Comparison of ENCODE assay signal across 8 mouse cellular contexts in the genomic region with DNA sequence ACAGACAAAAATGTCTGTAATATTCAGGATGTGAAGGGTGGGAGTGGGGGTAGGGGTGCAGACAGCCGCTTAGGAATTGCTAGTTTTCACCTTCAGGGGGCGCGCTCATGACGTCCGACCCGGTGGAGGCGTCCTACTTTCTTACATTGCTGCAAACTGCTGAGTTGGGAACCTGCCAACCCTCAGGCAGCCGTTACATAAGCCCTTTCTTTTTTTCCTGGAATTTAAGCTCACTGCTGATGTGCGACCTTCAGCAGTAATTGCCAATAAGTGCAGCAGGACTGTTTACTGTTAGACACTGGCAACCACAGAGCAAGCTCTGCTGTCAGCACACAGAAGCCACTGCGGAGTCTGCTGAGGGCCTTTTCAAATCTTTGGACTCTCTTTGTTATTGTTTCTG.
A peak's percentile ranks its signal among the peaks of the same experiment; 100 is the strongest.
DNase-seq lines count a peak whose midpoint lies in the region; ATAC-seq and TF ChIP-seq lines count a peak whose summit lies in the region.

No protein-coding gene starts in this region.

- no peak overlapping the region for H3K27ac ChIP-seq in bone marrow, adult 2 months (ENCODE audit: control insufficient read depth, insufficient read depth, low read depth, low read length, poor library complexity)
- peak overlapping the region; percentile 28 for H3K27ac ChIP-seq in embryonic fibroblast, embryonic 13.5 days (ENCODE audit: insufficient read depth, low read length)
- H3K27ac ChIP-seq in heart, embryonic 12.5 days (ENCODE audit: poor library complexity, severe bottlenecking), result peak overlapping the region; percentile 44; the same call in 1 of the 2 replicates
- no peak overlapping the region for H3K27ac ChIP-seq in kidney, embryonic 16.5 days (ENCODE audit: low read length)

- no peak overlapping the region for H3K9ac ChIP-seq in heart, embryonic 12.5 days
- no peak overlapping the region for H3K9ac ChIP-seq in kidney, embryonic 16.5 days (replicated peaks; ENCODE audit: low read length)

- no peak overlapping the region for H3K4me3 ChIP-seq in bone marrow, adult 2 months (replicated peaks; ENCODE audit: control insufficient read depth, low read depth, low read length)
- no peak overlapping the region for H3K4me3 ChIP-seq in embryonic fibroblast, embryonic 13.5 days (ENCODE audit: insufficient read depth, low read length)
- H3K4me3 ChIP-seq in heart, embryonic 12.5 days, result no peak overlapping the region
- H3K4me3 ChIP-seq in kidney, embryonic 16.5 days (ENCODE audit: low read length), result no peak overlapping the region

- ATAC-seq in heart, embryonic 12.5 days (ENCODE audit: insufficient number of reproducible peaks, low FRiP score), result peak; percentile 77
- ATAC-seq in kidney, embryonic 16.5 days (ENCODE audit: low FRiP score, low TSS enrichment), result peak; percentile 90
- peak; percentile 54 for ATAC-seq in monocyte, adult 5-6 weeks (replicated peaks; ENCODE audit: insufficient number of reproducible peaks, low FRiP score, low TSS enrichment, poor library complexity, severe bottlenecking)

- H3K9me3 ChIP-seq in heart, embryonic 12.5 days (replicated peaks), result no peaks in the 10 kb centered on the region
- no peaks in the 10 kb centered on the region for H3K9me3 ChIP-seq in kidney, embryonic 16.5 days (ENCODE audit: low read length)

- H3K4me1 ChIP-seq in bone marrow, adult 2 months (ENCODE audit: control insufficient read depth, insufficient read depth, low read length), result no peaks in the 10 kb centered on the region
- 0 out of 2 replicates have a peak, but pooled peaks cover 4% of the 10 kb centered on the region for H3K4me1 ChIP-seq in embryonic fibroblast, embryonic 13.5 days (ENCODE audit: control insufficient read depth, insufficient read depth, low read length)
- H3K4me1 ChIP-seq in heart, embryonic 12.5 days (replicated peaks), result peaks cover 23% of the 10 kb centered on the region
- H3K4me1 ChIP-seq in kidney, embryonic 16.5 days (ENCODE audit: insufficient read depth, low read length), result peaks cover 7% of the 10 kb centered on the region

- H3K27me3 ChIP-seq in heart, embryonic 12.5 days (replicated peaks), result no peaks in the 10 kb centered on the region
- no peaks in the 10 kb centered on the region for H3K27me3 ChIP-seq in kidney, embryonic 16.5 days (ENCODE audit: insufficient read depth, low read length)

- H3K4me2 ChIP-seq in heart, embryonic 12.5 days, result peak overlapping the region; percentile 23; the same call in 1 of the 2 replicates
- H3K4me2 ChIP-seq in kidney, embryonic 16.5 days (replicated peaks; ENCODE audit: low read depth, low read length), result no peak overlapping the region

- 4% methylated on average over 10 of the region's 10 CpGs for WGBS in bone marrow, adult 2 months
- WGBS in heart, embryonic 12.5 days, result 19% methylated on average over 10 of the region's 10 CpGs
- 15% methylated on average over 10 of the region's 10 CpGs for WGBS in kidney, embryonic 16.5 days

- peak; percentile 60 for TF ChIP-seq CTCF in bone marrow, adult 2 months (IDR thresholded peaks at IDR 0.05; ENCODE audit: control insufficient read depth, insufficient read depth, low read length)
- peak; percentile 63; the same call in 1 of the 2 replicates for TF ChIP-seq CTCF in embryonic fibroblast, embryonic 13.5 days (IDR thresholded peaks at IDR 0.05; ENCODE audit: borderline replicate concordance, insufficient read depth, low read length)

- DNase-seq in 3T3-L1 (ENCODE audit: low read depth, low spot score) (peak; percentile 96), liver (peak; percentile 67)
- DNase-seq in spleen, postnatal 4 days (ENCODE audit: low spot score in 2 of 2), result peak; percentile 48 to 72

- peaks cover 10% of the 10 kb centered on the region; the same call in 1 of the 2 replicates for H3K36me3 ChIP-seq in heart, embryonic 12.5 days
- H3K36me3 ChIP-seq in kidney, embryonic 16.5 days (ENCODE audit: insufficient read depth, low read length), result 0 out of 2 replicates have a peak, but pooled peaks cover 4% of the 10 kb centered on the region

- TF ChIP-seq POLR2A in bone marrow, adult 2 months (IDR thresholded peaks at IDR 0.05; ENCODE audit: borderline replicate concordance, control insufficient read depth, low read depth, low read length), result no peak
- no peak for TF ChIP-seq POLR2A in embryonic fibroblast, embryonic 13.5 days (IDR thresholded peaks at IDR 0.05; ENCODE audit: low read depth, low read length)

Comparison
In these comparisons a context has a peak if more than half of its experiments do, and no peak if none do; other contexts are left out.
1. H3K27ac ChIP-seq: peak in embryonic fibroblast, embryonic 13.5 days (single experiment) and heart, embryonic 12.5 days (single experiment); none in bone marrow, adult 2 months (single experiment) and kidney, embryonic 16.5 days (single experiment).
2. Peak in every context shown above with its lines, with median percentiles within 50 percentile points of each other: DNase-seq and ATAC-seq.